Mouse (Mus musculus): ENCODE measurements around the gene Ergic1.

DNA sequence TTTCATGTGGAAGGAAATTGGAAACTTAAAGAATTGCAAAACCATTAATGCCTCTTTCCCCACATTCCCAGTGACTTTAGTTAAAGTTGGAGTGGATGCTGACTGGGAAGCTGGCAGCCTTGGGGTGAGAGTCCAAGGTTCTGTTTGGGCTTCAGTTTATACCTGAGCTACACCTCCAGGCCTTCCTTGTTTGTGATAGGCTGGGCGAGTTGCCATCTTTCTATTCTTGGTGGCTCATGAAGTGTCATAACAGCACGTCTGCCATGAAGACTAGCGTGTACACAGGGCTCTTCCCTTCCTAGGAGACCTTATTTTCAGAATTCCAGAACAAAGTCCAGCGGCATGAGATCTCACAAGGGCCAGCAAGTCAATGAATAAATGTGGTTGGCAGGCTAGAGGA is 38.6 kb upstream of the Ergic1 start:
- TF ChIP-seq CTCF (IDR thresholded peaks at IDR 0.05; ENCODE audit: low read depth, low read length) (no peak), GATA1 (IDR thresholded peaks at IDR 0.05; ENCODE audit: borderline replicate concordance, low read length) (no peak), POLR2AphosphoS5 (IDR thresholded peaks at IDR 0.05; ENCODE audit: insufficient replicate concordance, low read depth, low read length) (no peak), GATA2 (IDR thresholded peaks at IDR 0.05; ENCODE audit: borderline replicate concordance, low read depth, low read length) (no peak), TAL1 (conservative IDR thresholded peaks at IDR 0.05; ENCODE audit: low read depth, low read length) (no peak)
